Mouse (Mus musculus): ENCODE data around the gene Lrrc52. TPM values are rescaled to one million over a fixed set of nuclear protein-coding genes. Genes with fewer than 3 reads are reported as not detected.

Gene Lrrc52
- polyA plus RNA-seq, 1 experiment = 0.80 TPM

DNA sequence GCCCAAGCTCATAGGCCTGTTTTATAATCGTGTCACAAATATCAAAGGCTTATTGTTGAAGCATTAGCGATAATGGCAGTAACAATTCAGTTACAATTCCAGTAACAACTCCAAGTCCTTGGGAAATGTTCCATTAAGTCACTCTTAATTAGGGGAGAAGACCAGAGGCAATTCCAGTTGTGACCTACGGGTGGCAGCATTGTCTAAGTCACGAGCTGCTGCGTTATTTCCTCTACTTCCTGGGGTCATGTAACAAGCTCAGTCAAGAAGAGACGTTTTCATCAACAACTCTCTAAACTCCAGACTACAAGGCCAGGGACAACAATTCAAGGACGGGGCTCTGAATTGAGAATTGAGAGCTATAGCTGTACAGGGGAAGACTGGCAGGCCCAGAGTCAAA lies 51.7 kb downstream of the Lrrc52 start:
- peak; percentile 65 for DNase-seq
- WGBS = 2% methylated on average over 7 of the region's 7 CpGs
- no peaks in the 10 kb centered on the region for H3K4me1 ChIP-seq (ENCODE audit: control insufficient read depth, insufficient read depth, low read length)
- no peak overlapping the region for H3K4me3 ChIP-seq (replicated peaks; ENCODE audit: extremely low read depth, low read depth, low read length)
- TF ChIP-seq CTCF (IDR thresholded peaks at IDR 0.05; ENCODE audit: insufficient read depth, low read length) = peak; percentile 82
- no peak for TF ChIP-seq POLR2A (IDR thresholded peaks at IDR 0.05; ENCODE audit: borderline replicate concordance, extremely low read depth, low read depth, low read length)

DNA sequence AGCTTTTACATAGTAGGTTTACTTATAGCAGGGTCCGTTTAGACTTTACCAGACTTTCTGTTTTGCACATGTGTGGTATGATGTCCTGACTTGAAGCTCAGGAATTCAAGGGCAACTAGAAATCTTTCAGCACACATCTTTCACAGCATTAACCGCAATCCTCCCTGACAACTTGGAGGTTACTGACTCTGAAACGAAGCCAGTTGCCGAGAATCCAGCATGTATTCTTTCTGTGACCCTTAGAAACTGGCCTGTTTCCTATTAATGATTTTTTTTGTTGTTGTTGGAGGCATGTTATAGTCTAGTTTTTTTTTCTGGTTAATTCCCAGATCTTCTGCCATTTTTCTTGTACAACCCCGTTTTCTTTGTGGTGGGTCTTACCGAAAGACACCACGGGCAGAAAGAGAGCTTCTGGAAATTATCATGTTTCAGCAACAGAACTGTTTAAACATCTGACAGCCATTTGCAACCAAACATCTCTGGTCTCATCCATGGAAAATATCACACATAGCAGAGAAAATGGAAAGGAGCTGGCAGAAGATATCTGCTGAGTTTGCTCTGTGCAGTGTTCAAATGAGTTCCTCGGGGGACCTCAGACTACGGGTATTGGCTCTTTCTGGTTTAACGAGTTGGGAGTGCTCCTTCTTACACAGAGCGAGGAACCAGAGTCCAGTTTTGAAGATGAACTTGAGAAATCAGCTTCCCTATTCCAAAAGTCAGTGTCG lies 54.4 kb downstream of the Lrrc52 start:
- H3K4me1 ChIP-seq (ENCODE audit: control insufficient read depth, insufficient read depth, low read length) = no peaks in the 10 kb centered on the region
- DNase-seq = no peak
- no peak overlapping the region for H3K4me3 ChIP-seq (replicated peaks; ENCODE audit: extremely low read depth, low read depth, low read length)
- no peak for TF ChIP-seq POLR2A (IDR thresholded peaks at IDR 0.05; ENCODE audit: borderline replicate concordance, extremely low read depth, low read depth, low read length)
- no peak for TF ChIP-seq CTCF (IDR thresholded peaks at IDR 0.05; ENCODE audit: insufficient read depth, low read length)
- 56% methylated on average over 12 of the region's 12 CpGs for WGBS

GRCm38 (mm10) chr1:167409601-167410000 lies 57.0 kb downstream of the Lrrc52 start:
- Histone ChIP-seq H3K4me3 (replicated peaks; ENCODE audit: extremely low read depth, low read depth, low read length) (no peak overlapping the region), H3K4me1 (ENCODE audit: control insufficient read depth, insufficient read depth, low read length) (no peaks in the 10 kb centered on the region)
- WGBS = 69% methylated on average over 4 of the region's 4 CpGs
- TF ChIP-seq POLR2A (IDR thresholded peaks at IDR 0.05; ENCODE audit: borderline replicate concordance, extremely low read depth, low read depth, low read length) = no peak
- TF ChIP-seq CTCF (IDR thresholded peaks at IDR 0.05; ENCODE audit: insufficient read depth, low read length) = no peak
- DNase-seq = no peak

- H3K4me3 ChIP-seq (replicated peaks; ENCODE audit: extremely low read depth, low read depth, low read length) = no peak overlapping the region
- no peak for TF ChIP-seq CTCF (IDR thresholded peaks at IDR 0.05; ENCODE audit: insufficient read depth, low read length)
- no peak for TF ChIP-seq POLR2A (IDR thresholded peaks at IDR 0.05; ENCODE audit: borderline replicate concordance, extremely low read depth, low read depth, low read length)
- H3K4me1 ChIP-seq (ENCODE audit: control insufficient read depth, insufficient read depth, low read length) = no peaks in the 10 kb centered on the region
- 74% methylated on average over 4 of the region's 4 CpGs for WGBS
- no peak for DNase-seq
Observed at GRCm38 (mm10) chr1:167405237-167405636, 61.3 kb downstream of the Lrrc52 start.

Other genes starting within 250 kb of the Lrrc52 start
- gene Uck2, start 181.5 kb downstream of the Lrrc52 start, polyA plus RNA-seq (2012; rRNA removed) = 12.6 and 17.4 TPM in 2 replicates
- 42.7 and 56.7 TPM in 2 replicates for gene Tmco1, start 158.4 kb downstream of the Lrrc52 start, polyA plus RNA-seq (2012; rRNA removed)
- 21.7 and 27.8 TPM in 2 replicates for gene Aldh9a1, start 116.8 kb downstream of the Lrrc52 start, polyA plus RNA-seq (2012; rRNA removed)
- gene Mgst3, start 72.9 kb downstream of the Lrrc52 start, polyA plus RNA-seq (2012; rRNA removed) = 132 and 150 TPM in 2 replicates
- 1.7 and 4.0 TPM in 2 replicates for gene Rxrg, start 131.6 kb upstream of the Lrrc52 start, polyA plus RNA-seq (2012; rRNA removed)
- gene Lmx1a, start 222.5 kb upstream of the Lrrc52 start, polyA plus RNA-seq (2012; rRNA removed) = not detected in 2 replicates

All from lung, adult 2 months (tissue).